Mouse (Mus musculus) forebrain, embryonic 11.5 days (tissue): ENCODE data around the gene Gpr132. TPM values are rescaled to one million over a fixed set of nuclear protein-coding genes. Genes with fewer than 3 reads are reported as not detected.
"Not testable (repeated sequence)": the region's sequence is repeated elsewhere in the genome, so short reads cannot be mapped to it uniquely, and the experiment has no call there.

ENCODE experiments used
- ATAC-seq: fragments of 200-750 bp; cut with Nextera tagmentation; replicated peaks from 2 replicates; pipeline ENCODE4 v1.8.0; 2017; ENCODE audit warnings: moderate TSS enrichment; ENCODE audit not compliant: low FRiP score
- DNase-seq: peaks from one replicate; pipeline ENCODE4 v3.0.0-alpha.2; 2017; ENCODE audit warnings: low spot score
- H3K27ac ChIP-seq: fragments of 300-500 bp; sonication (generic); 2 replicates; pipeline ENCODE4 v1.5.1; 2014; ENCODE audit warnings: low read depth, low read length
- H3K27me3 ChIP-seq: fragments of 300-500 bp; sonication (generic); 2 replicates; pipeline ENCODE4 v1.6.1; 2014; ENCODE audit warnings: mild to moderate bottlenecking, low read length, mixed read lengths; ENCODE audit not compliant: control insufficient read depth, insufficient read depth
- H3K36me3 ChIP-seq: fragments of 300-500 bp; sonication (generic); 2 replicates; pipeline ENCODE4 v1.6.1; 2014; ENCODE audit warnings: mild to moderate bottlenecking, low read length, moderate library complexity, mixed read lengths; ENCODE audit not compliant: control insufficient read depth, insufficient read depth
- H3K4me1 ChIP-seq: fragments of 300-500 bp; sonication (generic); replicated peaks from 2 replicates; pipeline ENCODE4 v1.6.1; 2014; ENCODE audit warnings: low read length, mixed read lengths; ENCODE audit not compliant: control insufficient read depth, insufficient read depth
- H3K4me2 ChIP-seq: fragments of 300-500 bp; sonication (generic); 2 replicates; pipeline ENCODE4 v1.6.1; 2014; ENCODE audit warnings: low read depth, mild to moderate bottlenecking, low read length, moderate library complexity, mixed read lengths; ENCODE audit not compliant: severe bottlenecking
- H3K4me3 ChIP-seq: fragments of 300-500 bp; sonication (generic); 2 replicates; pipeline ENCODE4 v1.5.1; 2014; ENCODE audit warnings: low read depth, low read length
- H3K9ac ChIP-seq: fragments of 300-500 bp; sonication (generic); 2 replicates; pipeline ENCODE4 v1.6.1; 2014; ENCODE audit warnings: low read length
- H3K9me3 ChIP-seq: fragments of 300-500 bp; sonication (generic); 2 replicates; pipeline ENCODE4 v1.6.1; 2016; ENCODE audit warnings: low read length, mixed read lengths; ENCODE audit not compliant: control insufficient read depth
- WGBS: fragments of 180-500 bp; shearing (Covaris S2); extraction: QIAGEN DNeasy Blood & Tissue Kit; methylation state at CpG from one replicate; pipeline ENCODE4 v1.1.7; 2014; 5-methylcytosine and 5-hydroxymethylcytosine counted together
- polyA plus RNA-seq: library from polyadenylated mRNA; unstranded; fragments of >200 nt; fragmentation: Nextera tagmentation; extraction: Ambion mirVana; gene quantifications from 2 replicates; pipeline ENCODE4 v1.2.1, GENCODE M21; 2014

The Gpr132 gene
- polyA plus RNA-seq, 1 experiment from 2014 or later: not detected

- DNase-seq (no peak), ATAC-seq (no peak)
- peaks cover 14% of the 10 kb centered on the region for H3K4me1 ChIP-seq
- no peak overlapping the region for H3K4me3 ChIP-seq
- no peak overlapping the region for H3K9ac ChIP-seq
- H3K27ac ChIP-seq: no peak overlapping the region
- WGBS: 90% methylated on average over 4 of the region's 4 CpGs
- H3K4me2 ChIP-seq: no peak overlapping the region
- H3K27me3 ChIP-seq: no peaks in the 10 kb centered on the region
- H3K36me3 ChIP-seq: peaks cover 22% of the 10 kb centered on the region
- H3K9me3 ChIP-seq: no peaks in the 10 kb centered on the region
Observed at GRCm38 (mm10) chr12:112823221-112823620, 44.8 kb downstream of the Gpr132 start.

- ATAC-seq (no peak), DNase-seq (no peak)
- no peaks in the 10 kb centered on the region for H3K9me3 ChIP-seq
- no peaks in the 10 kb centered on the region for H3K27me3 ChIP-seq
- H3K27ac ChIP-seq: no peak overlapping the region
- H3K36me3 ChIP-seq: peaks cover 22% of the 10 kb centered on the region
- H3K4me3 ChIP-seq: no peak overlapping the region
- 86% methylated on average over 2 of the region's 2 CpGs for WGBS
- no peak overlapping the region for H3K4me2 ChIP-seq
- H3K4me1 ChIP-seq: peaks cover 10% of the 10 kb centered on the region
- no peak overlapping the region for H3K9ac ChIP-seq
Observed at GRCm38 (mm10) chr12:112822676-112823075, 45.4 kb downstream of the Gpr132 start.

- peaks cover 3% of the 10 kb centered on the region; the same call in 1 of the 2 replicates for H3K4me1 ChIP-seq
- H3K9ac ChIP-seq: no peak overlapping the region
- no peak for DNase-seq
- peaks cover 18% of the 10 kb centered on the region for H3K36me3 ChIP-seq
- no peak overlapping the region for H3K27ac ChIP-seq
- H3K4me3 ChIP-seq: no peak overlapping the region
- no peaks in the 10 kb centered on the region for H3K9me3 ChIP-seq
- no peak for ATAC-seq
- no peaks in the 10 kb centered on the region for H3K27me3 ChIP-seq
- WGBS: 89% methylated on average over 4 of the region's 4 CpGs
- no peak overlapping the region for H3K4me2 ChIP-seq
Observed at GRCm38 (mm10) chr12:112821974-112822373, 46.1 kb downstream of the Gpr132 start.

GRCm38 (mm10) chr12:112821216-112821615 is 46.8 kb downstream of the Gpr132 start:
- 71% methylated on average over 1 of the region's 1 CpGs for WGBS
- DNase-seq: no peak

GRCm38 (mm10) chr12:112820401-112820999 is 47.5 kb downstream of the Gpr132 start:
- ATAC-seq (no peak), DNase-seq (no peak)
- Histone ChIP-seq H3K9me3 (no peaks in the 10 kb centered on the region), H3K27me3 (no peaks in the 10 kb centered on the region), H3K9ac (no peak overlapping the region), H3K4me2 (no peak overlapping the region), H3K36me3 (peaks cover 18% of the 10 kb centered on the region), H3K4me1 (no peaks in the 10 kb centered on the region), H3K4me3 (no peak overlapping the region), H3K27ac (no peak overlapping the region)
- WGBS: 80% methylated on average over 12 of the region's 12 CpGs

More at GRCm38 (mm10) chr12:112821216-112821615, 46.8 kb downstream of the Gpr132 start:
- Histone ChIP-seq H3K4me2 (no peak overlapping the region), H3K27me3 (no peaks in the 10 kb centered on the region), H3K9me3 (no peaks in the 10 kb centered on the region), H3K9ac (no peak overlapping the region), H3K36me3 (peaks cover 18% of the 10 kb centered on the region), H3K27ac (no peak overlapping the region), H3K4me1 (no peaks in the 10 kb centered on the region), H3K4me3 (no peak overlapping the region)
- ATAC-seq: no peak

GRCm38 (mm10) chr12:112819057-112819662 is 48.9 kb downstream of the Gpr132 start:
- Histone ChIP-seq H3K27ac (no peak overlapping the region), H3K9me3 (no peaks in the 10 kb centered on the region), H3K4me1 (no peaks in the 10 kb centered on the region), H3K27me3 (no peaks in the 10 kb centered on the region), H3K9ac (no peak overlapping the region), H3K4me3 (no peak overlapping the region), H3K36me3 (peaks cover 18% of the 10 kb centered on the region), H3K4me2 (no peak overlapping the region)
- ATAC-seq (no peak), DNase-seq (no peak)
- WGBS: 94% methylated on average over 8 of the region's 8 CpGs

- not testable (repeated sequence) for H3K4me3 ChIP-seq, H3K27ac ChIP-seq, H3K9ac ChIP-seq, DNase-seq, ATAC-seq, H3K9me3 ChIP-seq, H3K27me3 ChIP-seq, H3K4me1 ChIP-seq, H3K4me2 ChIP-seq
- peaks cover 18% of the 10 kb centered on the region for H3K36me3 ChIP-seq
- WGBS: 86% methylated on average over 7 of the region's 7 CpGs
Observed at GRCm38 (mm10) chr12:112816866-112817265, 51.2 kb downstream of the Gpr132 start.

- Histone ChIP-seq H3K9ac (no peak overlapping the region), H3K4me1 (no peaks in the 10 kb centered on the region), H3K27ac (no peak overlapping the region), H3K9me3 (no peaks in the 10 kb centered on the region), H3K4me2 (no peak overlapping the region), H3K36me3 (peaks cover 15% of the 10 kb centered on the region), H3K4me3 (no peak overlapping the region), H3K27me3 (no peaks in the 10 kb centered on the region)
- ATAC-seq (no peak), DNase-seq (no peak)
- 63% methylated on average over 4 of the region's 4 CpGs for WGBS
Observed at GRCm38 (mm10) chr12:112816294-112816693, 51.7 kb downstream of the Gpr132 start.
